In genomic region chr10:37494098-37494497, GRCm38 (mm10) we compare ENCODE assay signal across 17 mouse cellular contexts.
"Had no signal": no experiment of that assay in that cellular context is flagged by ENCODE, and none has a peak within 500 bp of the region (broad histone marks: within the 10 kb centered on the region; RNA-seq: fewer than 3 reads in every experiment).

No protein-coding gene starts in this region.

- H3K27ac ChIP-seq: kidney, postnatal 0 days; limb, embryonic 12.5 days; liver, embryonic 13.5 days; lung, embryonic 15.5 days; macrophage; neural tube, embryonic 12.5 days had no signal

- H3K9me3 ChIP-seq: limb, embryonic 12.5 days; liver, embryonic 13.5 days; lung, embryonic 15.5 days; megakaryocyte, embryonic 14.5 days; neural tube, embryonic 12.5 days had no signal

- H3K27me3 ChIP-seq: limb, embryonic 12.5 days; liver, embryonic 13.5 days; lung, embryonic 15.5 days; megakaryocyte, embryonic 14.5 days; neural tube, embryonic 12.5 days had no signal

- ATAC-seq: liver, postnatal 0 days had no signal

- DNase-seq: kidney, adult 8-10 months; kidney, postnatal 36 days; layer of hippocampus, adult 9-11 months; layer of hippocampus, postnatal 36 days; liver; liver, embryonic 13.5 days; liver, postnatal 0 days; lung, postnatal 14 days; midbrain, embryonic 14.5 days; right cerebral cortex, postnatal 14 days; thymus, postnatal 4 days had no signal

- H3K4me2 ChIP-seq: limb, embryonic 12.5 days; liver, embryonic 13.5 days; lung, embryonic 15.5 days; neural tube, embryonic 12.5 days had no signal

- H3K9ac ChIP-seq: limb, embryonic 12.5 days; liver, embryonic 13.5 days; liver, postnatal 0 days; lung, embryonic 15.5 days; neural tube, embryonic 12.5 days had no signal

- H3K36me3 ChIP-seq: limb, embryonic 12.5 days; liver, embryonic 13.5 days; lung, embryonic 15.5 days; neural tube, embryonic 12.5 days had no signal

- H3K4me1 ChIP-seq: limb, embryonic 12.5 days; liver, embryonic 13.5 days; lung, embryonic 15.5 days; megakaryocyte, embryonic 14.5 days; neural tube, embryonic 12.5 days had no signal

- H3K4me3 ChIP-seq: limb, embryonic 12.5 days; liver, embryonic 13.5 days; lung, embryonic 15.5 days; megakaryocyte, embryonic 14.5 days; neural tube, embryonic 12.5 days had no signal
